Mouse (Mus musculus) B cell, adult 67 days (primary cell): ENCODE results near the gene Zmynd15. TPM values are rescaled to one million over a fixed set of nuclear protein-coding genes. Genes with fewer than 3 reads are reported as not detected.

Source experiments
- total RNA-seq, 2 experiments: library from RNA; stranded (reverse); gene quantifications; 4 replicates each; pipeline ENCODE4 v1.2.4; 2023

Gene Zmynd15
- total RNA-seq = under 1 TPM; 0.47 to 0.90 TPM

GRCm38 (mm10) chr11:70458688-70459600 lies at the start of gene Zmynd15:
Gene Zmynd15, plus strand, starts transcription at chr11:70459433.

GRCm38 (mm10) chr11:70409594-70410296 lies 49.5 kb upstream of the Zmynd15 start, which contains the start of gene Pelp1:
Gene Pelp1, minus strand, starts transcription at chr11:70410031.

GRCm38 (mm10) chr11:70432048-70432894 lies 27.0 kb upstream of the Zmynd15 start, which contains the start of gene Arrb2:
Gene Arrb2, plus strand, starts transcription at chr11:70432635.

GRCm38 (mm10) chr11:70451797-70452498 lies 7.3 kb upstream of the Zmynd15 start, which contains the start of gene Med11:
Gene Med11, plus strand, starts transcription at chr11:70451919.

GRCm38 (mm10) chr11:70459601-70460101 lies 418 bp downstream of the Zmynd15 start, which contains the start of gene Cxcl16:
Gene Cxcl16, minus strand, starts transcription at chr11:70459984.

GRCm38 (mm10) chr11:70504970-70505369 lies 45.7 kb downstream of the Zmynd15 start, which contains the start of gene Tm4sf5:
Gene Tm4sf5, plus strand, starts transcription at chr11:70505244.

GRCm38 (mm10) chr11:70514288-70514687 lies 55.1 kb downstream of the Zmynd15 start, which contains the start of gene Vmo1:
Gene Vmo1, minus strand, starts transcription at chr11:70514616.

Other genes with a start within 250 kb of the Zmynd15 start
- gene Slc16a11, start 246.7 kb upstream of the Zmynd15 start, total RNA-seq = not detected
- gene Slc16a13, start 238.4 kb upstream of the Zmynd15 start, total RNA-seq = 1 to 10 TPM; 2.9 to 3.7 TPM
- gene Bcl6b, start 229.6 kb upstream of the Zmynd15 start, total RNA-seq = under 1 TPM; 0.46 to 0.77 TPM
- 10 to 100 TPM; 63.0 to 69.8 TPM for gene 0610010K14Rik, start 221.5 kb upstream of the Zmynd15 start, total RNA-seq
- 1 to 10 TPM; 2.9 to 5.9 TPM for gene Gm21988, start 219.6 kb upstream of the Zmynd15 start, total RNA-seq
- gene Rnasek, start 219.6 kb upstream of the Zmynd15 start, total RNA-seq = 10 to 100 TPM; 74.6 to 87.0 TPM
- under 1 TPM in 1 of 2 experiments, not detected in 1; 0.52 TPM for gene Alox12, start 204.1 kb upstream of the Zmynd15 start, total RNA-seq
- not detected for gene Alox12e, start 136.8 kb upstream of the Zmynd15 start, total RNA-seq
- gene Alox15, start 107.4 kb upstream of the Zmynd15 start, total RNA-seq = not detected
- 10 to 100 TPM; 28.5 to 29.9 TPM for gene Pelp1, start 49.4 kb upstream of the Zmynd15 start, total RNA-seq
- gene Arrb2, start 26.8 kb upstream of the Zmynd15 start, total RNA-seq = 100 to 1,000 TPM; 112 to 124 TPM
- gene Med11, start 7.5 kb upstream of the Zmynd15 start, total RNA-seq = 10 to 100 TPM; 43.4 to 49.3 TPM
- gene Cxcl16, start 551 bp downstream of the Zmynd15 start, total RNA-seq = 1 to 10 TPM; 3.9 to 4.2 TPM
- not detected for gene Tm4sf5, start 45.8 kb downstream of the Zmynd15 start, total RNA-seq
- not detected for gene Vmo1, start 55.2 kb downstream of the Zmynd15 start, total RNA-seq
- not detected for gene Gltpd2, start 59.8 kb downstream of the Zmynd15 start, total RNA-seq
- gene Psmb6, start 65.9 kb downstream of the Zmynd15 start, total RNA-seq = 100 to 1,000 TPM; 121 to 134 TPM
- gene Gm40193, start 73.5 kb downstream of the Zmynd15 start, total RNA-seq = not detected
- gene Pld2, start 80.6 kb downstream of the Zmynd15 start, total RNA-seq = 1 to 10 TPM; 5.0 to 5.2 TPM
- 10 to 100 TPM; 81.3 to 93.7 TPM for gene Mink1, start 103.4 kb downstream of the Zmynd15 start, total RNA-seq
- not detected for gene 4930544D05Rik, start 156.4 kb downstream of the Zmynd15 start, total RNA-seq
- 1 to 10 TPM in 1 of 2 experiments, not detected in 1; 1.2 TPM for gene Chrne, start 159.8 kb downstream of the Zmynd15 start, total RNA-seq
- not detected for gene Gp1ba, start 179.7 kb downstream of the Zmynd15 start, total RNA-seq
- gene Rnf167, start 187.8 kb downstream of the Zmynd15 start, total RNA-seq = 100 to 1,000 TPM; 242 to 251 TPM
- 10 to 100 TPM; 69.1 to 77.2 TPM for gene Slc25a11, start 188.0 kb downstream of the Zmynd15 start, total RNA-seq
- gene Pfn1, start 195.2 kb downstream of the Zmynd15 start, total RNA-seq = 1,000 to 10,000 TPM; 1,404 to 1,507 TPM
- 10 to 100 TPM; 36.4 to 41.4 TPM for gene Eno3, start 197.8 kb downstream of the Zmynd15 start, total RNA-seq
- gene Spag7, start 210.0 kb downstream of the Zmynd15 start, total RNA-seq = 10 to 100 TPM; 50.3 to 51.9 TPM
- 10 to 100 TPM; 68.6 to 69.9 TPM for gene Camta2, start 228.7 kb downstream of the Zmynd15 start, total RNA-seq
- 1 to 10 TPM; 2.0 to 2.2 TPM for gene Inca1, start 240.7 kb downstream of the Zmynd15 start, total RNA-seq
- 10 to 100 TPM; 33.4 to 36.3 TPM for gene Kif1c, start 241.1 kb downstream of the Zmynd15 start, total RNA-seq